In genomic region chr5:32751736-32752135, GRCm38 (mm10) we compare ENCODE assay signal across 22 mouse cellular contexts. TPM values are rescaled to one million over a fixed set of nuclear protein-coding genes. Genes with fewer than 3 reads are reported as not detected.
A peak's percentile ranks its signal among the peaks of the same experiment; 100 is the strongest.
DNase-seq lines count a peak whose midpoint lies in the region; TF ChIP-seq lines count a peak whose summit lies in the region.
"Had no signal": no experiment of that assay in that cellular context is flagged by ENCODE, and none has a peak within 500 bp of the region (broad histone marks: within the 10 kb centered on the region; RNA-seq: fewer than 3 reads in every experiment).

No protein-coding gene starts in this region.

- no peak for TF ChIP-seq CTCF in ES-Bruce4 (IDR thresholded peaks at IDR 0.05; ENCODE audit: low read depth, low read length)

- no peak overlapping the region for H3K9ac ChIP-seq in ES-Bruce4 (ENCODE audit: low read depth, poor library complexity, severe bottlenecking)
- H3K9ac ChIP-seq: embryonic facial prominence, embryonic 13.5 days; forebrain, embryonic 13.5 days; forebrain, postnatal 0 days; heart, embryonic 15.5 days; hindbrain, embryonic 14.5 days had no signal

- no peak overlapping the region for H3K4me3 ChIP-seq in ES-Bruce4 (ENCODE audit: low read depth, low read length)
- H3K4me3 ChIP-seq: embryonic facial prominence, embryonic 13.5 days; forebrain, embryonic 13.5 days; heart, adult 2 months; heart, embryonic 15.5 days had no signal

- no peaks in the 10 kb centered on the region for H3K27me3 ChIP-seq in ES-Bruce4 (ENCODE audit: control insufficient read depth, insufficient read depth, low read length, poor library complexity, severe bottlenecking)
- H3K27me3 ChIP-seq: embryonic facial prominence, embryonic 13.5 days; forebrain, embryonic 13.5 days; heart, embryonic 15.5 days had no signal

- no peak for TF ChIP-seq POLR2A in ES-Bruce4 (IDR thresholded peaks at IDR 0.05; ENCODE audit: insufficient read depth, low read length)

- H3K27ac ChIP-seq in ES-Bruce4 (ENCODE audit: insufficient read depth, low read length): peak overlapping the region; percentile 21; the same call in 1 of the 2 replicates
- H3K27ac ChIP-seq: embryonic facial prominence, embryonic 13.5 days; forebrain, embryonic 13.5 days; heart, adult 2 months; heart, embryonic 15.5 days; hindbrain, embryonic 14.5 days had no signal

- no peaks in the 10 kb centered on the region for H3K36me3 ChIP-seq in ES-Bruce4 (ENCODE audit: control insufficient read depth, insufficient read depth, low read length, poor library complexity, severe bottlenecking)
- H3K36me3 ChIP-seq: embryonic facial prominence, embryonic 13.5 days; heart, embryonic 15.5 days had no signal

- peaks cover 2% of the 10 kb centered on the region for H3K4me1 ChIP-seq in ES-Bruce4 (ENCODE audit: control insufficient read depth, insufficient read depth, low read length)
- H3K4me1 ChIP-seq: heart, embryonic 15.5 days had no signal

- TF ChIP-seq EP300 in ES-Bruce4 (IDR thresholded peaks at IDR 0.05; ENCODE audit: insufficient read depth, low read depth, low read length): no peak

- peak; percentile 65 for DNase-seq in layer of hippocampus, adult 9-11 months
- DNase-seq in layer of hippocampus, postnatal 25 days (ENCODE audit: extremely low spot score in 1 of 2, low spot score in 1 of 2): no peak
- peak; percentile 28 for DNase-seq in thymus, postnatal 14 days
- no peak for DNase-seq in thymus, postnatal 0 days (ENCODE audit: low spot score)
- DNase-seq in MN1 (ENCODE audit: low spot score): peak; percentile 38
- no peak for DNase-seq in right cerebral cortex, postnatal 4 days
- no peak for DNase-seq in ovary, adult 18-20 months (ENCODE audit: low spot score)
- DNase-seq: adrenal gland, postnatal 10 days; B cell, adult 2 months; cerebellum, adult 11-12 months; cerebellum, adult 9-11 months; cerebellum, postnatal 36 days; forebrain, postnatal 0 days; gastrocnemius, postnatal 14 days; heart, adult 2 months; heart, postnatal 14 days had no signal

- H3K9me3 ChIP-seq in ES-Bruce4 (replicated peaks; ENCODE audit: control insufficient read depth, insufficient read depth, low read length, poor library complexity, severe bottlenecking): no peaks in the 10 kb centered on the region
- H3K9me3 ChIP-seq: embryonic facial prominence, embryonic 13.5 days; forebrain, embryonic 13.5 days; G1E; heart, embryonic 15.5 days had no signal

RNA-seq across cellular contexts. Expression of gene Pisd, which starts 33.7 kb away (rescaled TPM):
- total RNA-seq in layer of hippocampus, postnatal 25 days (2021): 10 to 100 TPM; 64.0 to 64.2 TPM
- polyA plus RNA-seq in thymus, postnatal 0 days (2015; fragmentation: Nextera tagmentation; extraction: Ambion mirVana): 48.3 and 50.3 TPM in 2 replicates
- polyA plus RNA-seq in ES-Bruce4 (2011; ENCODE audit: insufficient read depth, insufficient read length, low read depth, missing spikeins): 59.0 and 65.7 TPM in 2 replicates

Comparison
In these comparisons a context has a peak if more than half of its experiments do, and no peak if none do; other contexts are left out.
1. DNase-seq: peak in layer of hippocampus, adult 9-11 months (single experiment), thymus, postnatal 14 days (single experiment) and MN1 (single experiment); none in layer of hippocampus, postnatal 25 days (0 of 2), thymus, postnatal 0 days (single experiment), right cerebral cortex, postnatal 4 days (single experiment) and ovary, adult 18-20 months (single experiment).